ENCODE assay signal across 22 mouse cellular contexts in genomic region chr17:80941857-80942256, GRCm38 (mm10). TPM values are rescaled to one million over a fixed set of nuclear protein-coding genes. Genes with fewer than 3 reads are reported as not detected.
A peak's percentile ranks its signal among the peaks of the same experiment; 100 is the strongest.
DNase-seq lines count a peak whose midpoint lies in the region; ATAC-seq and TF ChIP-seq lines count a peak whose summit lies in the region.
"Had no signal": no experiment of that assay in that cellular context is flagged by ENCODE, and none has a peak within 500 bp of the region (broad histone marks: within the 10 kb centered on the region; RNA-seq: fewer than 3 reads in every experiment).

No protein-coding gene starts in this region.

- ATAC-seq in midbrain, postnatal 0 days (ENCODE audit: low FRiP score): 0 out of 2 replicates have a peak, but pooled peaks have one; percentile 41
- ATAC-seq: activated CD4-positive, CD25-positive, alpha-beta regulatory T cell, adult 4 months; forebrain, embryonic 16.5 days; inflammation-experienced regulatory T-cells, adult 6 months; Patski had no signal

- no peaks in the 10 kb centered on the region for H3K4me1 ChIP-seq in midbrain, postnatal 0 days (ENCODE audit: insufficient read depth, low read length)
- H3K4me1 ChIP-seq in midbrain, embryonic 10.5 days: peaks cover 11% of the 10 kb centered on the region
- peaks cover 2% of the 10 kb centered on the region for H3K4me1 ChIP-seq in cortical plate, adult 2 months (ENCODE audit: control insufficient read depth, insufficient read depth, low read length)

- H3K27ac ChIP-seq in left cerebral cortex, adult 2 months: peak overlapping the region; percentile 22; the same call in 1 of the 2 replicates
- H3K27ac ChIP-seq in midbrain, postnatal 0 days (ENCODE audit: low read depth, low read length): no peak overlapping the region
- no peak overlapping the region for H3K27ac ChIP-seq in midbrain, embryonic 10.5 days (replicated peaks)
- H3K27ac ChIP-seq in cortical plate, adult 2 months (ENCODE audit: insufficient read depth, low read length): peak overlapping the region; percentile 8; the same call in 1 of the 2 replicates
- H3K27ac ChIP-seq: embryonic facial prominence, embryonic 10.5 days; heart, embryonic 10.5 days had no signal

- H3K4me3 ChIP-seq in left cerebral cortex, adult 2 months: no peak overlapping the region
- H3K4me3 ChIP-seq in midbrain, postnatal 0 days (ENCODE audit: low read depth, low read length): no peak overlapping the region
- H3K4me3 ChIP-seq in midbrain, embryonic 10.5 days: no peak overlapping the region
- no peak overlapping the region for H3K4me3 ChIP-seq in cortical plate, adult 2 months (ENCODE audit: insufficient read depth, low read length)
- H3K4me3 ChIP-seq: embryonic facial prominence, embryonic 10.5 days; heart, embryonic 10.5 days; hindbrain, embryonic 13.5 days had no signal

- no peak for TF ChIP-seq POLR2A in cortical plate, adult 2 months (IDR thresholded peaks at IDR 0.05; ENCODE audit: extremely low read depth, insufficient read depth, low read length)

- TF ChIP-seq CTCF in left cerebral cortex, adult 2 months (IDR thresholded peaks at IDR 0.05): no peak
- peak; percentile 36 for TF ChIP-seq CTCF in midbrain, postnatal 0 days (IDR thresholded peaks at IDR 0.05)
- no peak for TF ChIP-seq CTCF in cortical plate, adult 2 months (IDR thresholded peaks at IDR 0.05; ENCODE audit: extremely low read depth, insufficient read depth, low read length)

- 52% methylated on average over 11 of the region's 11 CpGs for WGBS in midbrain, postnatal 0 days
- WGBS in midbrain, embryonic 10.5 days: 81% methylated on average over 11 of the region's 11 CpGs

- H3K9ac ChIP-seq in midbrain, postnatal 0 days (replicated peaks; ENCODE audit: low read length, poor library complexity, severe bottlenecking): no peak overlapping the region
- H3K9ac ChIP-seq: hindbrain, embryonic 13.5 days had no signal

- intact Hi-C loops in left cerebral cortex, adult 2 months (cut with DNase I): loop anchor here (2.0 to 5.0 kb wide), 6 partner anchors 41 to 230 kb away; partner anchors contain the start of gene Map4k3

- no peak overlapping the region for H3K4me2 ChIP-seq in midbrain, postnatal 0 days (ENCODE audit: low read depth, low read length, poor library complexity, severe bottlenecking)
- H3K4me2 ChIP-seq: hindbrain, embryonic 13.5 days had no signal

- DNase-seq in heart, adult 11 months: peak; percentile 67
- no peak for DNase-seq in heart, adult 18-20 months
- DNase-seq in left cerebral cortex, adult 2 months (ENCODE audit: extremely low spot score in 1 of 2, low spot score in 2 of 2): no peak
- DNase-seq in left cerebral cortex, adult 8-10 months (ENCODE audit: low spot score in 2 of 2): no peak
- no peak for DNase-seq in midbrain, postnatal 0 days (ENCODE audit: low spot score)
- no peak for DNase-seq in midbrain, embryonic 10.5 days (ENCODE audit: low spot score)
- DNase-seq: adrenal gland, postnatal 14 days; cerebellum, adult 18-20 months; cerebellum, adult 9-11 months; cerebellum, postnatal 36 days; gastrocnemius, postnatal 14 days; heart, postnatal 10 days; heart, postnatal 4 days had no signal

- H3K27me3 ChIP-seq in midbrain, postnatal 0 days (ENCODE audit: insufficient read depth, low read length): no peaks in the 10 kb centered on the region
- H3K27me3 ChIP-seq in midbrain, embryonic 10.5 days (ENCODE audit: low read depth, poor library complexity, severe bottlenecking): peaks cover 46% of the 10 kb centered on the region
- H3K27me3 ChIP-seq: CH12.LX; hindbrain, embryonic 13.5 days; Patski had no signal

- no peaks in the 10 kb centered on the region for H3K9me3 ChIP-seq in midbrain, postnatal 0 days (ENCODE audit: low read length)
- H3K9me3 ChIP-seq in midbrain, embryonic 10.5 days (replicated peaks): no peaks in the 10 kb centered on the region
- H3K9me3 ChIP-seq: embryonic facial prominence, embryonic 10.5 days; heart, embryonic 10.5 days; hindbrain, embryonic 13.5 days had no signal

- no peaks in the 10 kb centered on the region for H3K36me3 ChIP-seq in midbrain, postnatal 0 days (ENCODE audit: insufficient read depth, low read length)
- H3K36me3 ChIP-seq in midbrain, embryonic 10.5 days: no peaks in the 10 kb centered on the region
- H3K36me3 ChIP-seq: embryonic facial prominence, embryonic 10.5 days; heart, embryonic 10.5 days; hindbrain, embryonic 13.5 days had no signal

RNA-seq across cellular contexts. Expression of gene Tmem178, which starts 2.6 kb away (rescaled TPM):
- total RNA-seq in heart, adult 18-20 months (2021): under 1 TPM; 0.28 to 0.50 TPM
- total RNA-seq in left cerebral cortex, adult 2 months (2021): 100 to 1,000 TPM; 108 to 141 TPM
- total RNA-seq in left cerebral cortex, adult 8-10 months (2022): 100 to 1,000 TPM in 3 of 4 experiments, 10 to 100 TPM in 1; 97.3 to 118 (median 102) TPM
- 21.9 and 26.5 TPM in 2 replicates for total RNA-seq in midbrain, postnatal 0 days (2014; rRNA removed)
- 18.9 and 20.1 TPM in 2 replicates for polyA plus RNA-seq in midbrain, postnatal 0 days (2015; fragmentation: Nextera tagmentation; extraction: Ambion mirVana)
- 6.4 and 8.6 TPM in 2 replicates for polyA plus RNA-seq in midbrain, embryonic 10.5 days (2016; fragmentation: Nextera tagmentation; extraction: Ambion mirVana)
- 100 and 104 TPM in 2 replicates for polyA plus RNA-seq in cortical plate, adult 2 months (2012; rRNA removed)
- total RNA-seq: CH12.LX had no signal
- polyA plus RNA-seq: activated CD4-positive, CD25-positive, alpha-beta regulatory T cell, adult 4 months; inflammation-experienced regulatory T-cells, adult 6 months had no signal

Comparison
In these comparisons a context has a peak if more than half of its experiments do, and no peak if none do; other contexts are left out.
1. H3K27ac ChIP-seq: peak in left cerebral cortex, adult 2 months (single experiment) and cortical plate, adult 2 months (single experiment); none in midbrain, postnatal 0 days (single experiment) and midbrain, embryonic 10.5 days (single experiment).
2. RNA of gene Tmem178, which starts 2.6 kb away (total RNA-seq): 108 to 141 TPM in left cerebral cortex, adult 2 months, 97.3 to 118 TPM in left cerebral cortex, adult 8-10 months and 21.9 to 26.5 TPM in midbrain, postnatal 0 days; 0.28 to 0.50 TPM in heart, adult 18-20 months; every median in the first group is over 10 times any median in the second.